Mouse (Mus musculus) neural tube, embryonic 13.5 days (tissue): ENCODE measurements around the gene Cdh13. TPM values are rescaled to one million over a fixed set of nuclear protein-coding genes. Genes with fewer than 3 reads are reported as not detected.

Experiments used
- ATAC-seq: fragments of 200-750 bp; cut with Nextera tagmentation; 2 replicates; pipeline ENCODE4 v1.8.0; 2017; ENCODE audit warnings: low read depth, mild to moderate bottlenecking, moderate TSS enrichment, moderate library complexity
- H3K27ac ChIP-seq: fragments of 300-500 bp; sonication (generic); replicated peaks from 2 replicates; pipeline ENCODE4 v1.5.1; 2015; ENCODE audit warnings: moderate library complexity, mild to moderate bottlenecking, inconsistent platforms
- H3K27me3 ChIP-seq: fragments of 300-500 bp; sonication (generic); 2 replicates; pipeline ENCODE4 v1.6.1; 2015; ENCODE audit warnings: mild to moderate bottlenecking, inconsistent platforms
- H3K36me3 ChIP-seq: fragments of 300-500 bp; sonication (generic); 2 replicates; pipeline ENCODE4 v1.6.1; 2015; ENCODE audit warnings: mild to moderate bottlenecking, inconsistent platforms
- H3K4me1 ChIP-seq: fragments of 300-500 bp; sonication (generic); replicated peaks from 2 replicates; pipeline ENCODE4 v1.6.1; 2015; ENCODE audit warnings: inconsistent platforms
- H3K4me2 ChIP-seq: fragments of 300-500 bp; sonication (generic); 2 replicates; pipeline ENCODE4 v1.6.1; 2015; ENCODE audit warnings: inconsistent platforms, mild to moderate bottlenecking, moderate library complexity
- H3K4me3 ChIP-seq: fragments of 300-500 bp; sonication (generic); 2 replicates; pipeline ENCODE4 v1.5.1; 2015; ENCODE audit warnings: mild to moderate bottlenecking, inconsistent platforms
- H3K9ac ChIP-seq: fragments of 300-500 bp; sonication (generic); 2 replicates; pipeline ENCODE4 v1.6.1; 2015; ENCODE audit warnings: moderate library complexity, mild to moderate bottlenecking, inconsistent platforms
- H3K9me3 ChIP-seq: fragments of 300-500 bp; sonication (generic); 2 replicates; pipeline ENCODE4 v1.6.1; 2016; ENCODE audit warnings: inconsistent platforms
- WGBS: fragments of 180-500 bp; shearing (Covaris S2); methylation state at CpG from one replicate; pipeline ENCODE4 v1.1.7; 2015; 5-methylcytosine and 5-hydroxymethylcytosine counted together
- polyA plus RNA-seq: library from polyadenylated mRNA; unstranded; fragments of >200 nt; fragmentation: Nextera tagmentation; extraction: Ambion mirVana; gene quantifications from 2 replicates; pipeline ENCODE4 v1.2.1, GENCODE M21; 2015

Gene Cdh13
- polyA plus RNA-seq, 1 experiment from 2014 or later: 69.8 TPM

- H3K27me3 ChIP-seq: no peaks in the 10 kb centered on the region
- H3K4me1 ChIP-seq: peaks cover 5% of the 10 kb centered on the region; the same call in 1 of the 2 replicates
- no peak overlapping the region for H3K4me3 ChIP-seq
- ATAC-seq: no peak
- H3K9ac ChIP-seq: no peak overlapping the region
- H3K36me3 ChIP-seq: no peaks in the 10 kb centered on the region
- H3K9me3 ChIP-seq: no peaks in the 10 kb centered on the region
- 78% methylated on average over 3 of the region's 3 CpGs for WGBS
- no peak overlapping the region for H3K4me2 ChIP-seq
- no peak overlapping the region for H3K27ac ChIP-seq
Measured at GRCm38 (mm10) chr8:118797127-118797526, 513.6 kb downstream of the Cdh13 start.

DNA sequence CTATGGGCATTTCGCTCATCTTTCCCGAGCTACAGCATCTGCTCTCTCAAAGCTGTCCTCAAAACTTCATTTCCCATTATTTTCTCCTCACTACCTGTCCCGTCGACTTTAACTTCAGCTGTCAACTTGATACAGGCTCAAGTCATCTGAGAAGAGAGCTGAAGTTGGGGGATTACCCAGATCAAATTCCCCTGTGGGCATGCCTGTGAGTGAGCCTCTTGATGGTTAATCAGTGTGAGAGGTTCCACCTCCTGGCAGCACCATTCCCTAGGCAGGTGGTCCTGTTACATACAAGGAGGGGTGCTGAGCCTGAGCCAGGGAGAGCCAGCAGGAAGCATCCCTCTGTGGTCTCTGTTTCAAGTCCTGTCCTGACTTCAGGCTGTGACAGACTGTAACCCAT lies 519.6 kb downstream of the Cdh13 start:
- no peak overlapping the region for H3K9ac ChIP-seq
- H3K9me3 ChIP-seq: no peaks in the 10 kb centered on the region
- no peak overlapping the region for H3K27ac ChIP-seq
- no peak overlapping the region for H3K4me3 ChIP-seq
- no peak overlapping the region for H3K4me2 ChIP-seq
- ATAC-seq: no peak
- H3K27me3 ChIP-seq: no peaks in the 10 kb centered on the region
- H3K36me3 ChIP-seq: no peaks in the 10 kb centered on the region
- 84% methylated on average over 4 of the region's 4 CpGs for WGBS
- peaks cover 5% of the 10 kb centered on the region; the same call in 1 of the 2 replicates for H3K4me1 ChIP-seq

DNA sequence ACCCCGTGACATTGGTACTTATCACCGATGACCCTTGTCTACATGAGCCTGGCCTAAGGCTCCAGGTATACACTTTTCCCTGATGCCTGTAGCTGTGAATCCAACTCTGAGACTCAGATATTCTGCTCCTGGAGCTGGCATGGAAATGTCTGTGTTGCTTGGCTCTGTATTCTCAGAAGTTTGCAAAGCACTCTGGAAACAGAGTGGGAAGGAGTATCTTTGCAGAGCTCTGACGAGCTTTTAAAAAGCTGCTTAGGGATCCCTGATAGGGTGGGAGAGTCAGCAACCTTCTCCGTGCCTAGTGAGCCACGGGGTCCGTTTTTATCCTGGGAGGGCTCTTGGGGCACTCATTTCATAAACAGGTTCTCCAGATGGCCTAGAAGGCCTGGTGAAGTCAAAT lies 526.1 kb downstream of the Cdh13 start:
- no peaks in the 10 kb centered on the region for H3K27me3 ChIP-seq
- no peak overlapping the region for H3K4me2 ChIP-seq
- WGBS: 86% methylated on average over 6 of the region's 6 CpGs
- H3K9ac ChIP-seq: no peak overlapping the region
- H3K9me3 ChIP-seq: no peaks in the 10 kb centered on the region
- H3K27ac ChIP-seq: no peak overlapping the region
- no peak for ATAC-seq
- no peaks in the 10 kb centered on the region for H3K36me3 ChIP-seq
- 0 out of 2 replicates have a peak, but pooled peaks cover 3% of the 10 kb centered on the region for H3K4me1 ChIP-seq
- H3K4me3 ChIP-seq: no peak overlapping the region

- H3K4me2 ChIP-seq: no peak overlapping the region
- peak overlapping the region; percentile 63 for H3K27ac ChIP-seq
- no peak overlapping the region for H3K9ac ChIP-seq
- H3K4me3 ChIP-seq: no peak overlapping the region
- 0 out of 2 replicates have a peak, but pooled peaks cover 11% of the 10 kb centered on the region for H3K4me1 ChIP-seq
- H3K27me3 ChIP-seq: no peaks in the 10 kb centered on the region
- no peaks in the 10 kb centered on the region for H3K36me3 ChIP-seq
- WGBS: 30% methylated on average over 10 of the region's 10 CpGs
- ATAC-seq: peak; percentile 36; the same call in 1 of the 2 replicates
- no peaks in the 10 kb centered on the region for H3K9me3 ChIP-seq
Measured at GRCm38 (mm10) chr8:118815055-118815454, 531.5 kb downstream of the Cdh13 start.

DNA sequence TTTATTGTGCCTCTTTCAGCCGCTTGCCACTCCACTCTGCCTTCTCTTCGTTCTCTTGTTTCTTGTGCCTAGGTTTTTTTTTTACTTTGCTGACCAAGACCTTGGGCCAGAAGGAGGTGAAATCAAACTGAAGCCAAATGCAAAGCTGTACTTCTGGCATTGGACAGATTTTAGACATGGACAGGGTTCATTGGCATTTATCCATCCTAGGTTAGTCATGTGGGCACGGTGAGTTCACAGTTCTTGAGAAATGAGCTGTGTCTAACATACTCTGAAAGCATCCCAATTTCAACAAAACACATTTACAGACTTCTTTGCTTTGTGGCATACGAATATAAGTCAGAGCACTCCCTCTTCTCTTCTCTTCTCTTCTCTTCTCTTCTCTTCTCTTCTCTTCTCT lies 543.2 kb downstream of the Cdh13 start:
- 65% methylated on average over 4 of the region's 4 CpGs for WGBS
- no peak overlapping the region for H3K9ac ChIP-seq
- no peak overlapping the region for H3K4me3 ChIP-seq
- H3K4me1 ChIP-seq: peaks cover 27% of the 10 kb centered on the region
- H3K9me3 ChIP-seq: no peaks in the 10 kb centered on the region
- ATAC-seq: no peak
- H3K36me3 ChIP-seq: no peaks in the 10 kb centered on the region
- no peak overlapping the region for H3K27ac ChIP-seq
- H3K27me3 ChIP-seq: no peaks in the 10 kb centered on the region
- H3K4me2 ChIP-seq: no peak overlapping the region

DNA sequence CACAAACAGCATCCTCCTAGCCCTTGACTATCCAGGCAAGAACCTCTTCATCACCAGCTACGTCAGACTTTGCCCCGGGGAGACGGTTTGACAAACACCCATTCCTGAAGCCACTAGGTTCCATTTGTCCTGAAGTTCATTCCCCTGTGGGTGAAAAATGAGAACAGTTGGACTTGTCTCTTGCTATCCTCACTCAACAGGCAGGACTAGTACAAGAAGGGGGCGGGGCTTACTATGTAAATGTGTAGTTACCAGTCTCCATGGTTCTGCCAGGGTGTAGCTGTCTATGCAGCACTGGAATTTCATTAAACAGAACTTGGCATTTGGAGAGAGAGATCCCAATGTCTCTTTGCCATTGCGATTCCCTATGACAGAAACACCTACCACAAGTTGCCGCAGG lies 544.2 kb downstream of the Cdh13 start:
- ATAC-seq: no peak
- no peaks in the 10 kb centered on the region for H3K9me3 ChIP-seq
- no peaks in the 10 kb centered on the region for H3K27me3 ChIP-seq
- no peaks in the 10 kb centered on the region for H3K36me3 ChIP-seq
- no peak overlapping the region for H3K27ac ChIP-seq
- H3K4me1 ChIP-seq: peaks cover 31% of the 10 kb centered on the region
- WGBS: 84% methylated on average over 6 of the region's 6 CpGs
- no peak overlapping the region for H3K4me3 ChIP-seq
- no peak overlapping the region for H3K4me2 ChIP-seq
- no peak overlapping the region for H3K9ac ChIP-seq

DNA sequence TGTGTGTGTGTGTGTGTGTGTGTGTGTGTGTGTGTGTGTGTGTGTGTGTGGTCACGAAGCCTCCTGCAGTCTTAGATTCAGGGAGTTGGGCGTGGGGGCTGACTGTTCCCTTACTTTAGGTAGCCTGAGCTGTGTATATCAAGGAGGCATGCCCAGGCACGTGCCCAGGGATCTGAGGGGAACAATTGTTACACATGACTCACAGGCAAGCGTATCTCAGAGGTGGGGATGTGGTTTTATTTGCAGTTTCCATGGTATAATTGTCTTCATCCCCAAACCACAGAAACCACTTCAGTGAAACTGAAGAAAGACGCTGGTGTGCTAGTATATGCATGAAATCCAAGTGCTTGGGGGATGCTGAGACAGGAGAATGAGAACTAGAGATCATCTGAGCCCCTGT lies 546.8 kb downstream of the Cdh13 start:
- Histone ChIP-seq H3K4me3 (no peak overlapping the region), H3K9me3 (no peaks in the 10 kb centered on the region), H3K4me2 (no peak overlapping the region), H3K27me3 (no peaks in the 10 kb centered on the region), H3K4me1 (peaks cover 32% of the 10 kb centered on the region), H3K27ac (no peak overlapping the region), H3K9ac (0 out of 2 replicates have a peak overlapping the region, but pooled peaks have one; percentile 17), H3K36me3 (no peaks in the 10 kb centered on the region)
- 64% methylated on average over 5 of the region's 5 CpGs for WGBS
- no peak for ATAC-seq

DNA sequence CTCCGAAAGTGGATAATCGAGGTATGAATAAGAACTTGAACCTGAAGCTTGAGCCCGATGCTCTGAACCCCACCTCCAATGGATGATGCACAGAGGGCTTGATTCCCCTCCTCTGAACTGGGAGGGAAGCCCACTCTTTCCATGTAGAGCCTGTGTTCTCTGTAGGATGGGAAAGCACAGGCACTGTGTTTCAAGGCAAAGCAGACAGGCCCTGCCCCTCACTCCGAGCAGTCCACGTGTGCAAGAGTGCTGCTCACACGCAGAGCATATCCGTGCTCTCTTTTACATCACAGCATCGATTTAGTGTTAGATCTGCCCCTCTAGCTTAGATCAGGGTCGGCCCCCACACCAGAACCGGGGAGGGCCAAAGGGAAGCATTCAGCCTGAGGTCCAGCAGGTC lies 547.5 kb downstream of the Cdh13 start:
- WGBS: 87% methylated on average over 10 of the region's 10 CpGs
- peak overlapping the region; percentile 45; the same call in 1 of the 2 replicates for H3K9ac ChIP-seq
- ATAC-seq: 0 out of 2 replicates have a peak, but pooled peaks have one; percentile 32

GRCm38 (mm10) chr8:118838801-118839200 lies 555.3 kb downstream of the Cdh13 start:
- ATAC-seq: no peak
- WGBS: 79% methylated on average over 2 of the region's 2 CpGs
- Histone ChIP-seq H3K27ac (no peak overlapping the region), H3K27me3 (no peaks in the 10 kb centered on the region), H3K9ac (no peak overlapping the region), H3K4me1 (0 out of 2 replicates have a peak, but pooled peaks cover 3% of the 10 kb centered on the region), H3K4me3 (no peak overlapping the region), H3K9me3 (no peaks in the 10 kb centered on the region), H3K36me3 (no peaks in the 10 kb centered on the region), H3K4me2 (no peak overlapping the region)

More for the DNA sequence above, 547.5 kb downstream of the Cdh13 start:
- H3K4me1 ChIP-seq: peaks cover 34% of the 10 kb centered on the region
- H3K4me3 ChIP-seq: no peak overlapping the region
- no peaks in the 10 kb centered on the region for H3K36me3 ChIP-seq
- no peak overlapping the region for H3K27ac ChIP-seq
- H3K4me2 ChIP-seq: no peak overlapping the region
- no peaks in the 10 kb centered on the region for H3K9me3 ChIP-seq
- H3K27me3 ChIP-seq: no peaks in the 10 kb centered on the region

DNA sequence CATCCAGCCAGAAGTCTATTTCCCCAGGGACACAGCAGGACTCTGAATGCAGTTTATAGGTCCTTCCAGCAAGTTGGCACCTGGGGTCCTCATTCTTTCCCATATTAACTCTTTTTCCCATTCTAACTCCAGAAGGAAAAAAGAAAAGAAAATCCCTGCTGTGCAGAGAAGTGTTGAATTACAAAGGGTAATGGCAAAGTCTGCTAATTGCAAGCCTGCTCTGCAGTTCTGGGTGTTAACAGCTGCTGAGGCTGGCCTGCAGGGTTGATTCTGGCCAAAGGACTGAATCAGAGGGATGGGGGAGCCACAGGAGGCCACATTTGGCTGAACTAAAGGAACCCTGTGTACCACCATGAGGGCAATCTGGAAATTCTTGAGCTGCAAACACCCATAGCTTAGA lies 562.2 kb downstream of the Cdh13 start:
- Histone ChIP-seq H3K4me3 (no peak overlapping the region), H3K27ac (no peak overlapping the region), H3K9me3 (no peaks in the 10 kb centered on the region), H3K4me1 (peaks cover 18% of the 10 kb centered on the region), H3K9ac (no peak overlapping the region), H3K27me3 (no peaks in the 10 kb centered on the region), H3K36me3 (no peaks in the 10 kb centered on the region), H3K4me2 (no peak overlapping the region)
- ATAC-seq: no peak

- Histone ChIP-seq H3K4me1 (peaks cover 18% of the 10 kb centered on the region), H3K36me3 (no peaks in the 10 kb centered on the region), H3K9me3 (no peaks in the 10 kb centered on the region), H3K9ac (no peak overlapping the region), H3K4me3 (no peak overlapping the region), H3K4me2 (no peak overlapping the region), H3K27ac (0 out of 2 replicates have a peak overlapping the region, but pooled peaks have one; percentile 3), H3K27me3 (no peaks in the 10 kb centered on the region)
- no peak for ATAC-seq
- 62% methylated on average over 5 of the region's 5 CpGs for WGBS
Measured at GRCm38 (mm10) chr8:118848021-118848420, 564.5 kb downstream of the Cdh13 start.

GRCm38 (mm10) chr8:118849515-118849914 lies 566.0 kb downstream of the Cdh13 start:
- H3K27me3 ChIP-seq: no peaks in the 10 kb centered on the region
- 74% methylated on average over 3 of the region's 3 CpGs for WGBS
- no peak overlapping the region for H3K9ac ChIP-seq
- ATAC-seq: peak; percentile 66; the same call in 1 of the 2 replicates
- H3K4me2 ChIP-seq: no peak overlapping the region
- no peaks in the 10 kb centered on the region for H3K36me3 ChIP-seq
- H3K27ac ChIP-seq: no peak overlapping the region
- H3K4me1 ChIP-seq: peaks cover 18% of the 10 kb centered on the region
- H3K4me3 ChIP-seq: no peak overlapping the region
- H3K9me3 ChIP-seq: no peaks in the 10 kb centered on the region

DNA sequence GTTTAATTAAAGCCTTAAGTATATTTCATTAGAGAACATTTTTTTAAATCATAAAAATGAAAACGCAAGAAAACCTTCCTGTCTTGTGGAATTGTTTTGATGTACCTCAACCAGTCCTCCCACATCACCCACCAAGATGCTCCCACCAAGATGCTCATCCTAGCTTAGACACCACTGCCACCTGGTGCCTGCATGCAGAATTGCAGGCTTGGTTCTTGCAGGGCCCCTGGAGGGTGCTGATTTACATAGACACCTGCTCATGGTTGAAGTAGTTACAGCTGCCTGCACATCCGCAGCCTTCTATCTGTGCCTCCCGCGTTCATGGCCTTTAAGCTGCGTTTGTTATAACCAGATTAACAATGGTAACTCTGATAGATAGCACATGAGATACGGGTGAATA lies 566.8 kb downstream of the Cdh13 start:
- Histone ChIP-seq H3K27me3 (no peaks in the 10 kb centered on the region), H3K27ac (no peak overlapping the region), H3K9me3 (no peaks in the 10 kb centered on the region), H3K36me3 (no peaks in the 10 kb centered on the region), H3K4me2 (no peak overlapping the region), H3K4me3 (no peak overlapping the region), H3K9ac (no peak overlapping the region), H3K4me1 (peaks cover 18% of the 10 kb centered on the region)
- 20% methylated on average over 6 of the region's 6 CpGs for whole genome bisulfite sequencing
- ATAC-seq: peak; percentile 57
